Mouse (Mus musculus) megakaryocyte, embryonic 14.5 days (primary cell): ENCODE results near the gene Rps2.

ENCODE experiments used
- FLI1 ChIP-seq: IDR thresholded peaks from 2 replicates; pipeline ENCODE4 v1.6.1; 2012; ENCODE audit warnings: low read length, inconsistent platforms, mixed read lengths
- GATA1 ChIP-seq: IDR thresholded peaks from 3 replicates; pipeline ENCODE4 v1.6.1; 2012; ENCODE audit warnings: mixed read lengths, low read length, inconsistent platforms, borderline replicate concordance

DNA sequence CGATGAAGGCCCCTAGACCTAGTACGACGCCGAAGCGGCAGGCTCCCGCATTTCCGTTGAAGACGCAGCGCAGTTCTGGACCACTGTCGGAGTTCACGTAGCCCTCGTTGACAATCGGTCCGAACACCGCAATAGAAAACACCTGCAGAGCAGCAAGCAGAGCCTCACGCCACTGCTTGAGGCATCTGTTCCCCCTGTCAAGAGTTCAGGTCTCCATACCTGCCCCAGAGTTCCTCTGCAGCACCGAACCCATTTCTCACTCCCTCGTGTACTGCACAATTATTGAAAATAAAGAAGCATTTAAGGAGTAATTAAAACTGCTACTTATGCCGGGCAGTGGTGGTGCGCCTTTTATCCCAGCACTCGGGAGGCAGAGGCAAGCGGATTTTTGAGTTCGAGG is 30.3 kb upstream of the Rps2 start:
- TF ChIP-seq GATA1 (no peak), FLI1 (no peak)
